ENCODE assay signal across 8 mouse cellular contexts in genomic region chr11:82174794-82175193, GRCm38 (mm10). TPM values are rescaled to one million over a fixed set of nuclear protein-coding genes. Genes with fewer than 3 reads are reported as not detected.
DNase-seq lines count a peak whose midpoint lies in the region; ATAC-seq and TF ChIP-seq lines count a peak whose summit lies in the region.
"Had no signal": no experiment of that assay in that cellular context is flagged by ENCODE, and none has a peak within 500 bp of the region (broad histone marks: within the 10 kb centered on the region; RNA-seq: fewer than 3 reads in every experiment).

No protein-coding gene starts in this region.

- peaks cover 0 to 1% of the 10 kb centered on the region in 2 experiments for H3K36me3 ChIP-seq in CH12.LX (replicated peaks in 1 of 2; ENCODE audit: control insufficient read depth in 1 of 2, insufficient read depth in 1 of 2, low read length in 1 of 2)
- H3K36me3 ChIP-seq in liver, embryonic 11.5 days (ENCODE audit: control insufficient read depth, insufficient read depth, low read length): no peaks in the 10 kb centered on the region

- dilution Hi-C loops in CH12.LX (cut with MboI; ENCODE audit: extremely low pct_ligation_motif_present, extremely low pct_unique_long_range_greater_than_20kb, low sequenced_read_pairs): no loop called here

- peak; percentile 36; the same call in 1 of the 2 replicates for ATAC-seq in liver, embryonic 11.5 days (replicated peaks; ENCODE audit: low FRiP score)

- TF ChIP-seq EP300 in CH12.LX (IDR thresholded peaks at IDR 0.05; ENCODE audit: low read length): no peak

- no peaks in the 10 kb centered on the region for H3K79me2 ChIP-seq in CH12.LX (replicated peaks; ENCODE audit: control insufficient read depth, extremely low read depth, insufficient read depth, poor library complexity, severe bottlenecking)

- peaks cover 4 to 49% of the 10 kb centered on the region in 2 experiments; a peak in 2 of 4 replicates for H3K4me1 ChIP-seq in CH12.LX (ENCODE audit: control insufficient read depth in 1 of 2, insufficient read depth in 2 of 2)
- H3K4me1 ChIP-seq in liver, embryonic 11.5 days (replicated peaks; ENCODE audit: control insufficient read depth, insufficient read depth, low read length): no peaks in the 10 kb centered on the region

- peak overlapping the region in 1 of 3 experiments; percentile 51 for H3K4me3 ChIP-seq in CH12.LX (replicated peaks in 1 of 3; ENCODE audit: low read depth in 2 of 3, low read length in 2 of 3, poor library complexity in 1 of 3)
- H3K4me3 ChIP-seq in liver, embryonic 11.5 days (ENCODE audit: low read depth, low read length): no peak overlapping the region

- peak; percentile 92 to 99 for TF ChIP-seq CTCF in CH12.LX (conservative IDR thresholded peaks at IDR 0.05 in 1 of 2, IDR thresholded peaks at IDR 0.05 in 1 of 2; ENCODE audit: low read depth in 2 of 2, low read length in 2 of 2)

- WGBS in liver, embryonic 11.5 days: 24% methylated on average over 3 of the region's 3 CpGs

- H3K9ac ChIP-seq in CH12.LX (ENCODE audit: insufficient read depth, low read depth): no peak overlapping the region
- H3K9ac ChIP-seq in liver, embryonic 11.5 days (ENCODE audit: low read depth, low read length): no peak overlapping the region

- peak overlapping the region; percentile 41; the same call in 1 of the 2 replicates for H3K4me2 ChIP-seq in CH12.LX (ENCODE audit: insufficient read depth, low read depth, poor library complexity, severe bottlenecking)
- H3K4me2 ChIP-seq in liver, embryonic 11.5 days: no peak overlapping the region

- DNase-seq in A20 (ENCODE audit: low read depth, low spot score): peak; percentile 83
- DNase-seq in CH12.LX (ENCODE audit: extremely low read depth): peak; percentile 96
- DNase-seq in c-Kit-positive CD71-positive TER-119-positive erythroid progenitor cells, embryonic 14.5 days (ENCODE audit: low spot score): peak; percentile 30
- DNase-seq in frontal cortex, postnatal 14 days (ENCODE audit: low spot score in 2 of 2): peak; percentile 50 to 60
- peak; percentile 79 for DNase-seq in kidney, postnatal 10 days
- DNase-seq in liver, embryonic 11.5 days (ENCODE audit: low spot score): no peak
- DNase-seq in right cerebral cortex, adult 18-20 months: peak; percentile 62

- no peak overlapping the region for H3K27ac ChIP-seq in CH12.LX (ENCODE audit: insufficient read depth, low read depth)
- H3K27ac ChIP-seq in liver, embryonic 11.5 days (ENCODE audit: low read depth, low read length): no peak overlapping the region

- in situ Hi-C loops in CH12.LX (cut with MboI; ENCODE audit: low pct_ligation_motif_present, low pct_unique_long_range_greater_than_20kb, low sequenced_read_pairs): loop anchor here (5.0 to 25.0 kb wide), 3 partner anchors 100 to 537 kb away; no protein-coding TSS in a partner anchor

- H3K9me3 ChIP-seq in CH12.LX (replicated peaks; ENCODE audit: low read length): peaks cover 2% of the 10 kb centered on the region
- H3K9me3 ChIP-seq in liver, embryonic 11.5 days (ENCODE audit: control insufficient read depth, low read length): no peaks in the 10 kb centered on the region

- peak; percentile 79 for TF ChIP-seq RAD21 in CH12.LX (IDR thresholded peaks at IDR 0.05; ENCODE audit: low read depth, low read length)

- H3K27me3 ChIP-seq in CH12.LX (replicated peaks): no peaks in the 10 kb centered on the region
- H3K27me3 ChIP-seq in liver, embryonic 11.5 days (replicated peaks; ENCODE audit: control insufficient read depth, insufficient read depth, low read length): no peaks in the 10 kb centered on the region

- TF ChIP-seq POLR2A in CH12.LX (IDR thresholded peaks at IDR 0.05; ENCODE audit: low read depth, low read length): no peak

TF ChIP-seq in CH12.LX, 34 proteins besides CTCF, POLR2A, EP300 and RAD21:
- TF ChIP-seq POLR2AphosphoS2 (IDR thresholded peaks at IDR 0.05; ENCODE audit: low read depth, low read length) (no peak), E2F4 (IDR thresholded peaks at IDR 0.05; ENCODE audit: insufficient replicate concordance, low read depth, low read length) (no peak), JUN (IDR thresholded peaks at IDR 0.05; ENCODE audit: insufficient read depth, low read depth, low read length) (no peak), MEF2A (IDR thresholded peaks at IDR 0.05; ENCODE audit: borderline replicate concordance, low read depth, low read length) (peak; percentile 63; the same call in 1 of the 2 replicates), JUND (conservative IDR thresholded peaks at IDR 0.05; ENCODE audit: low read depth, low read length) (no peak; the same call in 1 of the 2 replicates), NELFE (IDR thresholded peaks at IDR 0.05; ENCODE audit: low read depth, low read length) (peak; percentile 70; the same call in 1 of the 2 replicates), IRF4 (IDR thresholded peaks at IDR 0.05; ENCODE audit: low read depth, low read length) (peak; percentile 75; the same call in 1 of the 2 replicates), GABPA (IDR thresholded peaks at IDR 0.05; ENCODE audit: insufficient replicate concordance, low read depth, low read length) (peak; percentile 96), ELF1 (IDR thresholded peaks at IDR 0.05; ENCODE audit: low read depth, low read length) (peak; percentile 55; the same call in 1 of the 2 replicates), SIN3A (IDR thresholded peaks at IDR 0.05; ENCODE audit: low read length) (peak; percentile 53; the same call in 1 of the 2 replicates), SMC3 (IDR thresholded peaks at IDR 0.05; ENCODE audit: low read depth, low read length) (peak; percentile 94), HCFC1 (IDR thresholded peaks at IDR 0.05; ENCODE audit: low read depth, low read length) (peak; percentile 45; the same call in 1 of the 2 replicates), TCF12 (IDR thresholded peaks at IDR 0.05; ENCODE audit: low read depth, low read length) (peak; percentile 57; the same call in 1 of the 2 replicates), MYC (IDR thresholded peaks at IDR 0.05; ENCODE audit: low read depth, low read length) (peak; percentile 84), MAX (IDR thresholded peaks at IDR 0.05; ENCODE audit: low read length) (peak; percentile 62; the same call in 1 of the 2 replicates), MAFK (IDR thresholded peaks at IDR 0.05; ENCODE audit: insufficient replicate concordance, low read length) (peak; percentile 100)

RNA-seq across cellular contexts. Expression of gene Ccl8, which starts 59.8 kb away (rescaled TPM):
- total RNA-seq in CH12.LX (2012; rRNA removed) (not detected in 2 replicates), CH12.LX (2014; rRNA removed) (not detected in 2 replicates)
- not detected in 2 replicates for polyA plus RNA-seq in CH12.LX (2012; ENCODE audit: insufficient read length, low read depth)
- not detected in 2 replicates for polyA plus RNA-seq in liver, embryonic 11.5 days (2014; fragmentation: Nextera tagmentation; extraction: Ambion mirVana)
- polyA plus RNA-seq: liver, embryonic 16.5 days had no signal
